Mouse (Mus musculus): Measurements from ENCODE around the gene Gm7138.

The Gm7138 gene

GRCm38 (mm10) chr10:77741924-77742688 lies 34.6 kb downstream of the Gm7138 start, which contains the start of gene Gm18596:
Gene Gm18596, minus strand, starts transcription at chr10:77742638.
- DNase-seq = peak; percentile 46

- no peak for DNase-seq
Measured at GRCm38 (mm10) chr10:77738929-77739328, 37.8 kb downstream of the Gm7138 start.

- DNase-seq = no peak
Measured at GRCm38 (mm10) chr10:77735928-77736327, 40.8 kb downstream of the Gm7138 start.

GRCm38 (mm10) chr10:77729241-77729640 lies 47.5 kb downstream of the Gm7138 start:
- DNase-seq = peak; percentile 20

- DNase-seq = no peak
Measured at GRCm38 (mm10) chr10:77728280-77728679, 48.5 kb downstream of the Gm7138 start.

Measured in retina, postnatal 1 day (tissue).